Mouse (Mus musculus) adrenal gland, adult 18-20 months (tissue): Measurements from ENCODE around the gene Bst1. TPM values are rescaled to one million over a fixed set of nuclear protein-coding genes. Genes with fewer than 3 reads are reported as not detected.

Experiments used
- DNase-seq, 2 experiments: peaks; one replicate each; pipeline ENCODE4 v3.0.0; 2021 to 2022; ENCODE audit warnings: low spot score in 2 of 2
- long read RNA-seq, 2 experiments: library from polyadenylated mRNA; stranded (forward); transcript quantifications; one replicate each; pipeline ENCODE4 v2.0.0; 2021
- total RNA-seq, 2 experiments: library from RNA; stranded (reverse); gene quantifications; 1 replicate in 1 of 2; 2 replicates in 1 of 2; pipeline ENCODE4 v1.2.3; 2021

Bst1 gene
- total RNA-seq: 1 to 10 TPM; 1.3 to 1.9 TPM
- long read RNA-seq, experiment 1: 0 reads
- long read RNA-seq, experiment 2, partial matches to known transcripts: 0 of 1 reads
- long read RNA-seq, experiment 2, other reads (novel, unspliced or antisense): 0 of 1 reads

GRCm38 (mm10) chr5:43818695-43819094, at the start of gene Bst1:
Bst1 (plus strand) TSS chr5:43818885.
- no peak for DNase-seq

DNA sequence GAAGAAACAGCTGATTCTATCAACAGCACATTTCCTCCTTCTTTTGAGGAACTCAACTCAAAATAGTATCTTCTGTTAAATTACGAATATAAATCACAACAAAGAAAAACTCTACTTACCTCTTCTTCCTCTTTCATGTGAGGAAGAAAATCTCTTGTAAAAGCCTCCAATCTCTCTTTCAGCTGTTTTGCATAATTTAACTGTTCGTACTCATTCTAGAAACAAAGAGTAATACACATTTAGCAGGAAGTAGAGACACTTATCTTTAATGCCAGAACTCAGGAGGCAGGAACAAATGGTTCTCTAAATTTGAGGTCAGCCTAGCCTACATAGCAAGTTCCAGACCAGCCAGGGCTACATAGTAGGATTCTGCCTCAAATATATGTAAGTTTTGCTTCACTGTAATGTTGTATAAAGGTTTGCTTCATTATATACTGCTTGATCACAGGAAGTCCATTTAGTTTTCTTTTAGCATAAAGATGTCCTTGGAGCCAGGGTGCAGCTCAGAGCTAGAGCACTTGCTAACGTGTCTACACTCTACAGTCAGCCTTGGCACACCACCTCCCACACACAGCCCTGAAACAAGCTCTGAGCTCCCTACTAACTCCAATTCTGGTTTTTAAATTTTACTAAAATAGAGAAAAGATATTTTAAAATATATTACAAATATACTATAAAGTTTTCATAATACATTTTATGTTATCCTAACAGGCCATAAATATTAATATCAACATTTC, 47.9 kb upstream of the Bst1 start:
- no peak for DNase-seq

- no peak for DNase-seq
Observed at GRCm38 (mm10) chr5:43771555-43771954, 47.1 kb upstream of the Bst1 start.

GRCm38 (mm10) chr5:43776407-43776806, 42.3 kb upstream of the Bst1 start:
- DNase-seq: no peak

GRCm38 (mm10) chr5:43776993-43777392, 41.7 kb upstream of the Bst1 start:
- no peak for DNase-seq

DNA sequence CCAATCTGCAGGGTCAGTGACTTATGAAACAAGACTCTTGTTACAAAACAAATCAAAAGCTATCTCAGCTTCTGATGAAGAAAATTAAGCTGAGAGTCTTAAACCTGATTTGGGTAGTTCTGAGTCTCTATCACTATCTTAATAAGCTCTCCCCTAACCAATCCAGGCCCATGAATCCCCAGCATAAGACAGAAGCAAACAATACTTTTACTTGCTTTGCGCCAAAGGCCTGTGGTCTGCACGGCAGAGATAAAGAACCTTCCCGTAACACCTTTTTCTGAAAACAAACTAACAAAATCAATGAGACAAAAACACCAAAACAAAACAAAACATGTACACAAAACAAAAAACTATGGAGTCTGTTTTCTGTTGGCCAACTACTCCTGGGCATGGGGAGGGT, 40.1 kb upstream of the Bst1 start:
- DNase-seq: no peak

DNA sequence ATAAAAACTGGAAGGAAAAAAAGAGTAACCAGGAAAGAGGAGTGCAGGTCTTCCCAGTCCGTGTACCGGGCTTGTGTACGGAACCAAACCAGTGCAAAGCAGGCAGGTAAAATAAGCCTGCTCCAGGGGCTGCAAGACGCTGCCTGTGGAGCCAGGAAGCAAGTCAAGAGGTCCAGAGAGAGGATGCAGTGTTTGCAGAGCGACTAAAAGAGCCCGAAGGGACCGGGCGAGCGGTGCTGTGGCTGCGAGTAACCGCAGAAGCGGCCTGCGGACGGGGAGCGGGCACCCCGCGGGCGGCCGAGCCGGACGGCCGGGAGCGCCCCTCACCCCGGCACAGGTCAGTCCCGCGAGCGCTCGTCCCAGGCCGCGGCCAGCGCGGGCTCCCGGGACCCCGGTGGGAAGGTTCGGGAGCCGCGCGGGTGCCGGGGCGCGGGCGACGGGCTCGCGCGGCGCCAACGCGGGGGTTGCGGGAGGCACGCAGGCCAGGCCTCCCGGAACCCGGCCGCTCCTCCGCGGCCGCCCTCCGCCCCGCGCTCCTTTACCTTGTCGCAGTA, 37.2 kb upstream of the Bst1 start:
- DNase-seq: peak; percentile 44 to 54

- DNase-seq: peak; percentile 78 to 85
Observed at GRCm38 (mm10) chr5:43781977-43782930, 36.4 kb upstream of the Bst1 start.

DNA sequence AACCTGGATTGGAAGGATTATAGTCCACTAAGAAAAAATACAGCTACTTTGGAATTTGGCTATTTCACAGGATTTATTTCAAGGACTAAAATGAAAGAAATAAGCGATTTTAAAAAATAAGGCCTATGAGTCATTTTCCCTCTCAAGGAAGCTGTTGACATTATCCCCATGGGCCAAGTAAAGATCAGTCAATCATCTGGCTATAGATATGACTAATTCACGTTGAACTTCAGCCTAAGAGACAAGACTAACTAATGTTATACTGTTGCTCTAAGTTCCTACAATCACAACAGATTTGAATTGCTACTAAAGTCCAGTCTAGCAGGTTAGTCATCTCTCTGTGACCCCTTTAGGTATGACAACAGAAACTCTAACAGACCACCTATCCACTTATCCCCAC, 34.7 kb upstream of the Bst1 start:
- no peak for DNase-seq

DNA sequence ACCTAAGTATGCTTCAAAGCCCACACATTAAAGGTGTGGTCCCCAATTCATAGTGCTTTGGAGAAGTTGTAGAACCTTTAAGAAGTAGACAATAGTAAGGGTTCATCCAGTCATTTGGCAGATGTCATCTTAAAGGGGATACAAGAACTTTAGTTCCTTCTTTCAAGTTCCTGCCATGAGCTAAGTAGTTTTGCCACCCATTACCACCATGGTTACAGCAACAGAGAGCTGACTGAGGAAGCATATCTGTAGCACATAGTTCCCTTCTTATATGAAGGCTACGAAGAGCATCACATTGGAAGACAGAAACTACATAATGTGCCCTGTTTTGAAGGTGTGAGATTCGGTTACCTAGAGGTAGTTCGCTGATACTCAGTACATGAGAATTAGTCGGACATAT, 32.1 kb upstream of the Bst1 start:
- DNase-seq: no peak

DNA sequence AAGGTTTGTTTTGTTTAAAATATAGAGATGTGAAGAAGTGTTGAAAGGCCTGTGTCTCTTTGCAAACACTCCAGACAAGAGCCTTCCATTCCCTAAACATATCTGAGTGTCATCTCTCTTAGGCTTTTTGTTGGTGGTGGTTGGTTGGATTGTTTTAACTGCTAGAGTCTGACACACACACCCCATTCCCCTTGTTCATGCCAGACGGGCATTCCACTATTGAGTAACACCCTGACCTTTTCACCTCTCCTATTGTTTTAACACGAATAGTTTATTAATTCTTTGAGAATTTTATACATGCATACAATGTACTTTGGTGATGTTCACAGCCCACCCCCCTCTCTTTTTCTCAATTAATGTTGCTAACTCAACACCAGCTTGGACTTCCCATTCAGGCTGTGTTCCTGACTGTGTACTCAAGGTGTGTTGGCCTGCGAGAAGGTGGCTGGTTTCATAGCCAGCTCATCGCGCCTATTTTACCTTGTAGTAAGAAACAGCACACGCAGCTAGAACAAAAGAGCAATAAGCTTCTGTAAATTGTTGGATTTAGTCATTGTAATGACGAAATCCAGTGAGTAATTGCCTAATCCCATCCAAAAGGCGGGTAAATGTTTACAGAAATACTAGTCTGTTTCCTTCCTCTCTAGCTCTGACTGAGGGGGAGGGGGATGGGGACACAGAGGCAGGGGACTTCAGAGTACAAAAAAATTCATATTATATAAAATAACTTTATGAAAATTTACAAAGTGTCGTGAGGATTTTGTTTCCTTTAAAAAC, 30.5 kb upstream of the Bst1 start:
- DNase-seq: no peak

GRCm38 (mm10) chr5:43792354-43792753, 26.3 kb upstream of the Bst1 start:
- no peak for DNase-seq

GRCm38 (mm10) chr5:43799530-43799929, 19.2 kb upstream of the Bst1 start:
- no peak for DNase-seq

DNA sequence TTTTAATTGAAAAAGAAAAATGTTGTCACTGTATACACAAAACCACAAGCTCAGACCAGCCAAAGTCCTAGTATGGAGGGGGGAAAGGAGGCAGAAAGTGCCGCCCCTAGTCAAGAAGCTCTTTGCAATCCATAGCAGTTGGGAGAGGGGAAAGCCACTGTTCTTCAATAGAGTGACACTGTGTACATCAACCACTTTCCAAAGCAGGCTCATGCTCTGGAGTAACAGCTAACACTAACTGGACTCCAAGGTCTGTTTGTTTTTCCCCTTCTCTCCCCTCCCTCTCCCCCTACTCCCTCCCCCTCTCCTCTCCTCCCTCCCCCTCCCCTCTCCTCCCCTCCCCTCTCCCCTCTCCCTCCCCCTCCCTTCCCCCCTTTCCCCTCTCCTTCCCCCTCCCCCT, 18.0 kb upstream of the Bst1 start:
- DNase-seq: no peak

DNA sequence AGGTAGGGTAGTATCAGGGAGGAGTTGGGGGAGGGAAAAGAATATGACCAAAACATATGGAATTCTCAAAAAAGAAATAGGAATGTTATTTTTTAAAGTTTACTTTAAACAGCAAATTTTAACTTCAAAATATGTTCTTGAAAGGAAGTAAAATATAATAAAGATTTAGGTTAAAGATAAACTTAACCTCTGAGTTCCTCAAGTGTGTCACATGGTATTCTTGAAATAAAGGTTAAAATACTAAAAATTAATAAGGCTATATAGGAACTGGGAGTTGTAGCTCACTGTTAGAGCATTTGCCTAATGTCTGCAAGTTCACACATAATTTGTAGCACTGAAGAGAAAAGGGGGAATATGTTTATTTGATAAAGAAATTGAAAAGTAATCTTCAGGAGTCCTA, 17.4 kb upstream of the Bst1 start:
- DNase-seq: no peak

DNA sequence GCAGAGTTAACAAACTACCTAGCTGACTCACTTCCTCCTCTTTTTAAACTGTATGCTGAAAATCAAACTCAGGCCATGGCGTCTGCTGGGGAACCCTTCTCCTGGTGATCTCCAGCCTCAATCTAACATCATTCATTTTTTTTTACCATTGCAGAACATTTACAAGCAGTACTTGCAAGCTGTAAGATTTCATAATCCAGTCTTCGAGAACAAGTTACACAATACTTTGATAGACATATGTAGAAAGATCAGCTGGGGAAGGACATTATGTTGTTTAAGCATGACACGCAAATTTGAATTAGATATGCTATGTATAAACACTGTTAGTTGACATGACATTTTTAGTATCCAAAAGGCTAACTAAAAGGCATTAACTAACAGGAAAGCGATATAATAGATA, 16.9 kb upstream of the Bst1 start:
- no peak for DNase-seq

GRCm38 (mm10) chr5:43805401-43805800, 13.3 kb upstream of the Bst1 start:
- no peak for DNase-seq

DNA sequence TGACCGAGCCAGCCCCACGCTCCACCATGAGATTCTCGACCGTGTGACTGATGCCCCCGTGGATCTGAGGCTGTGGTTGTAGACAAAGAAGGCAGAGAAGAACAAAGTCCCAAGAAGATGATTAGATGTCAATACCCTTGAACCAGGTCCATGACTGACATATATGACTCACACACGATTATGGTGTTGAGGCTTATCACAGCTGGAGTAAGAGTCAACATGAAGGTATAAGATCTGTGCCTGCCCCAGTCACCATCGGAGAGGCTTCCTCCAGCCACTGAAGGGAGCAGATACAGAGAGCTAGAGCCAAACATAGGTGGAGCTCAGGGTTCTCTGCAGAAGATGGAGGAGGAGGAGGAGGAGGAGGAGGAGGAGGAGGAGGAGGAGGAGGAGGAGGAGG, 12.3 kb upstream of the Bst1 start:
- DNase-seq: no peak

- DNase-seq: no peak
Observed at GRCm38 (mm10) chr5:43806914-43807313, 11.8 kb upstream of the Bst1 start.

GRCm38 (mm10) chr5:43807744-43808696, 10.7 kb upstream of the Bst1 start:
- DNase-seq: peak; percentile 62 to 72
